Mouse (Mus musculus) bone marrow, adult 2 months (tissue): Measurements from ENCODE around the gene Sord.

Source experiments
- CTCF ChIP-seq: fragments of 200-500 bp; IDR thresholded peaks from 2 replicates; pipeline ENCODE4 v1.5.1; 2011; ENCODE audit warnings: low read length, control low read depth; ENCODE audit not compliant: control insufficient read depth, insufficient read depth
- POLR2A ChIP-seq: fragments of 200-500 bp; IDR thresholded peaks from 2 replicates; pipeline ENCODE4 v1.6.1; 2011; ENCODE audit warnings: low read depth, mild to moderate bottlenecking, control low read depth, low read length, borderline replicate concordance; ENCODE audit not compliant: control insufficient read depth

DNA sequence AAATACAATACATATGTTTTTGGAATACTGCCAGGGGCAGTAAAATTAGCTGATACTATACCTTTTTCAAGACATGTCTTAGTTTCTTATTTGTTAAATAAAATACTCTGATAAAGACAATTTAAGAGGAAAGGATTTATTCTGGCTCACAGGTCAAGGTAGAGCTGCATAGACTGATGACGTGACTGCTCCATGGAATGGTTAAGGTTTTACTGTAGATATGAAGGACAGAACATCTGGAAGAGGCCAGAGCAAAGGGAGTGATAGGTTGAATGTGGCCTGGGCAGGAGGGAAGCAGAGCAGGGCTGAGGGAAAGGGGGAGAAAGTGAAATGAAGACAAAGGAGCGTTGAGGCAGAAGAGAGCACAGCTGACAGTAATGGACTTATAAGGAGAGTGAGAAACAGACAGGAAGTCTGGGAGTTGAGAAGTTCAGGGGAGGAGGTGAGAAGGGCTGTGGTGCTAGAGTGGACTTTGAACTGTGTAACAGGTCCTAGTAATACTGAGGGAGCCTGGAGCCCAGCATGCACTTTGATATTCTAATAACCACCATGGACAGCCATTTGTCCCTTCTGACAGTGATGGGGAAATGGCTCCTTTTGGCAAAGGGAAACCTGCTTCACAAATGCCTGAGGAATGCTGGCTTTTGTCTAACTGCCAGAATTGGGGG is 28.0 kb upstream of the Sord start:
- TF ChIP-seq POLR2A: no peak
- TF ChIP-seq CTCF: no peak
